Mouse (Mus musculus) liver, adult 2 months (tissue): ENCODE results near the gene Ghrl.
"Not testable (repeated sequence)": the region's sequence is repeated elsewhere in the genome, so short reads cannot be mapped to it uniquely, and the experiment has no call there.

Source experiments
- CTCF ChIP-seq: fragments of 200-500 bp; IDR thresholded peaks from 2 replicates; pipeline ENCODE4 v1.5.1; 2011; ENCODE audit warnings: low read depth, low read length, control low read depth
- POLR2A ChIP-seq: fragments of 200-500 bp; IDR thresholded peaks from 2 replicates; pipeline ENCODE4 v1.6.1; 2011; ENCODE audit warnings: low read length, control low read depth; ENCODE audit not compliant: insufficient read depth; ENCODE audit errors: extremely low read depth

DNA sequence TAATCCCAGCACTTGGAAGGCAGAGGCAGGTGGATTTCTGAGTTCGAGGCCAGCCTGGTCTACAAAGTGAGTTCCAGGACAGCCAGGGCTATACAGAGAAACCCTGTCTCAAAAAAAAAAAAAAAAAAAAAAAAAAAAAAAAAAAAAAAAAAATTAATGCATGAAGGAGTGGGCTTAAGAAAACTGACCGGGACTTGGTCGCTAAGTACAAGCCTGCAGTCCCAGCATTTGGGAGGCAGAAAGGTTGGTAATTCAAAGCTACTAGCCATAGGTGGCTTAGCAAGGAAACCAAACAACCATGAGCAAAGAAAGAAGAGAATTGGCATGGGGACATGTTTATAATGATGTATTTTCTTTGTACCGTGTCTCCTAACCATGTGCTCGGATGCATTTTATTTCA is 6.3 kb downstream of the Ghrl start:
- not testable (repeated sequence) for TF ChIP-seq CTCF, POLR2A
